Mouse (Mus musculus) limb, embryonic 10.5 days (tissue): Measurements from ENCODE around the gene 1700030K09Rik. TPM values are rescaled to one million over a fixed set of nuclear protein-coding genes. Genes with fewer than 3 reads are reported as not detected.

Source experiments
- DNase-seq: peaks from one replicate; pipeline ENCODE4 v3.0.0-alpha.2; 2017; ENCODE audit warnings: low spot score
- H3K27ac ChIP-seq: fragments of 300-500 bp; sonication (generic); 2 replicates; pipeline ENCODE4 v1.5.1; 2016; ENCODE audit warnings: mild to moderate bottlenecking
- H3K27me3 ChIP-seq: fragments of 300-500 bp; sonication (generic); 2 replicates; pipeline ENCODE4 v1.6.1; 2016; ENCODE audit warnings: low read depth, mild to moderate bottlenecking; ENCODE audit not compliant: poor library complexity, severe bottlenecking
- H3K36me3 ChIP-seq: fragments of 300-500 bp; sonication (generic); 2 replicates; pipeline ENCODE4 v1.6.1; 2016; ENCODE audit warnings: mild to moderate bottlenecking, moderate library complexity
- H3K4me1 ChIP-seq: fragments of 300-500 bp; sonication (generic); 2 replicates; pipeline ENCODE4 v1.6.1; 2016
- H3K4me3 ChIP-seq: fragments of 300-500 bp; sonication (generic); 2 replicates; pipeline ENCODE4 v1.5.1; 2016; ENCODE audit warnings: mild to moderate bottlenecking, moderate library complexity
- H3K9me3 ChIP-seq: fragments of 300-500 bp; sonication (generic); replicated peaks from 2 replicates; pipeline ENCODE4 v1.6.1; 2016; ENCODE audit warnings: mild to moderate bottlenecking
- WGBS: fragments of 180-500 bp; shearing (Covaris S2); methylation state at CpG from one replicate; pipeline ENCODE4 v1.1.7; 2016; 5-methylcytosine and 5-hydroxymethylcytosine counted together
- polyA plus RNA-seq: library from polyadenylated mRNA; unstranded; fragments of >200 nt; fragmentation: Nextera tagmentation; extraction: Ambion mirVana; gene quantifications from 2 replicates; pipeline ENCODE4 v1.2.1, GENCODE M21; 2016

1700030K09Rik gene
- 14.6 and 16.1 TPM in 2 replicates for polyA plus RNA-seq

DNA sequence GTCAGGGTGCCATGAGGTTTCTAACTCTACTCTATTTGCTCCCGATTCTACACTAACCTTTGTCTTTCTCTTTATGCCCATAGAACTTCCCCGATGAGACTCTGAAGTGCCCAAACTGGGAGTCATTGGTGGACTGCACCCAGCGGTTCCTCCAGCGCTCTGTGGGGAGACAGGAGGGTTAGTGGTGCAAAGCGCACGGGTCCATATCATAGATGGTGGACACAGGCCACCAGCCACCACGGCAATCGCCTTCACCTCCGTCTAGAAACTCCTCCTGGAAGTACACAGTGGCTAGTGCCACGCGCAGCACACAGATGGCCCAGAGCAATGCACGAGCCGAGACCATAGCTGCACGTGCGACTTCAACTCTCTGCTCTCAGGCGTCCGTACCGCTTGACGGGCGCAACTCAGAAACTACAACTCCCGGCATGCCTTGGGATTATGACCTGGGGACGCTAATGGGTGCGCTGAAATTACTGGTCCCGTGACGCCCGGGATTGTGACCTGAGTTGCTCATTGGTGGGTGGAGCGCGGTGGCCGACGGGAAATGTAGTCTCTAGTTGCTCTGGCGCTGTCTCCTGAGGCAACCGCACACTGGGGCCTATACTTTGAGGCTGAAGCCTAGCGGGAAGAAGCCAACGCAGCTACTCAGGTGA lies at the start of gene 1700030K09Rik, which contains the start of gene Calr3:
Gene 1700030K09Rik (plus strand): TSS at position 543 of the 656 bp plus-strand sequence.
Gene Calr3 (minus strand): TSS at position 533 of the 656 bp plus-strand sequence.
- Histone ChIP-seq H3K36me3 (peaks cover 23% of the 10 kb centered on the region), H3K4me3 (peak within 1 kb of the TSS; percentile 51), H3K9me3 (no peaks in the 10 kb centered on the region), H3K27me3 (no peaks in the 10 kb centered on the region), H3K4me1 (peaks cover 7% of the 10 kb centered on the region), H3K27ac (peak within 1 kb of the TSS; percentile 83)
- DNase-seq: peak; percentile 95
- 6% methylated on average over 34 of the region's 34 CpGs for WGBS

DNA sequence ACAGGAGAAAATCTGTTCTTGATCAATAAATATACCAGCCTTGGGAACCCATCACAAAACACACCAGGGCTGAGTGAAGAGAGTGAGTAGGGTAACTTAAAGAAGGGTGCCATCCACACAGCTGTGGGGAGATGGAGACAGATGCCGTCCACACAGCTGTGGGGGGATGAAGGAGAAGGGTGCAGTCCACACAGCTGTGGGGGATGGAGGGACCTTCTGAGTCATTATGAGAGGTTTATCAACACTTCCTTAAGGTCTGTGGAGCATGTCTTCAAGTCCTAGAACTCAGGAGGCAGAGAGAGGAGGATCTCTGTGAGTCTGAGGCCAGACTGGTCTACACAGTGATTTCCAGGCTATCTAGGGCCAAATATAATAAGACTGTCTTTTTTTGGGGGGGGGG lies 42.3 kb upstream of the 1700030K09Rik start:
- 95% methylated on average over 1 of the region's 1 CpGs for WGBS

GRCm38 (mm10) chr8:72402981-72403380 lies 40.7 kb upstream of the 1700030K09Rik start:
- H3K9me3 ChIP-seq: no peaks in the 10 kb centered on the region
- no peaks in the 10 kb centered on the region for H3K27me3 ChIP-seq
- peaks cover 8% of the 10 kb centered on the region; the same call in 1 of the 2 replicates for H3K4me1 ChIP-seq
- no peak overlapping the region for H3K4me3 ChIP-seq
- 98% methylated on average over 3 of the region's 3 CpGs for WGBS
- no peak for DNase-seq
- H3K27ac ChIP-seq: no peak overlapping the region; the same call in 1 of the 2 replicates
- peaks cover 40% of the 10 kb centered on the region for H3K36me3 ChIP-seq

More for the DNA sequence above, 42.3 kb upstream of the 1700030K09Rik start:
- Histone ChIP-seq H3K4me1 (peaks cover 8% of the 10 kb centered on the region; the same call in 1 of the 2 replicates), H3K27ac (no peak overlapping the region), H3K9me3 (no peaks in the 10 kb centered on the region), H3K36me3 (peaks cover 49% of the 10 kb centered on the region), H3K27me3 (no peaks in the 10 kb centered on the region), H3K4me3 (no peak overlapping the region)
- DNase-seq: no peak

DNA sequence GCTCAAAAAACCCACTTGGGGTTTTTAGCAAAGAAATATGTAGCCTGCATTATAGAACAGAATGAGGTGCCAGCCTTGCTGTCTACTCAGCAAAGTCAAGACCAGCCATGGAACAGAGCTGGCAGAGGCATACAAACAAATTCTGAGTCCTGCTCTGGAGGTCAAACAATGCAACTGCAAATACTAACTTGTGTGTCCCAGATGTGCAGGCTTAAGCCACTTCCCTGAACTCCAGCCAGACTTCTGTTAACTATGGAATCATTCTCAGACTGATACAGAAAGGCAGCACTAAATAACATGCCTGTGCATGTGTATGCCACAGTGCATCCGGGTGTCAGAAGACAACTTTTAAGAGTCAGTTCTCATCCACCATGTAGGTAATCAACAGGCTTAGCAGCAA lies 35.8 kb upstream of the 1700030K09Rik start:
- DNase-seq: no peak
- Histone ChIP-seq H3K4me3 (no peak overlapping the region), H3K9me3 (no peaks in the 10 kb centered on the region), H3K27me3 (no peaks in the 10 kb centered on the region), H3K4me1 (peaks cover 4% of the 10 kb centered on the region), H3K27ac (no peak overlapping the region), H3K36me3 (peaks cover 32% of the 10 kb centered on the region)
- WGBS: 96% methylated on average over 1 of the region's 1 CpGs

DNA sequence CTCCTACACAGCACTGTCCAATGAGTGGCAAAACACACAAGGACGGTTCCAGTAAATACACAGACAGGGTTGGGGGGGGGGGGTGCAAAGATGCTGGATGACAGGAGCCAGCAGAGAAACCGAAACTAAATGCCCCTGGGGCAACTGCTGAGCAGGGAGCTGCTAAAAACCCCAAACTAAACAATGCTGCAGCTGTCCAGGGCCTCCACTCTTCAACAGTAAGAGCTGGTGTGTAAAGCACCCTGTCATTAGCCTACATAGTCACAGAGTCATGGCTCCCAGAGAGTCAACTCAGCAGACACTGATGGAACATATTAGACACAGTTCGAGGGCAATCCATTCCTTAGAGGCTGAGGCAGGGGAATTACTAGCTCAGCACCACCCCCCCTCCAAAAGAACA lies 34.2 kb upstream of the 1700030K09Rik start:
- Histone ChIP-seq H3K27ac (no peak overlapping the region), H3K36me3 (peaks cover 40% of the 10 kb centered on the region), H3K27me3 (no peaks in the 10 kb centered on the region), H3K4me1 (peaks cover 4% of the 10 kb centered on the region), H3K4me3 (no peak overlapping the region), H3K9me3 (no peaks in the 10 kb centered on the region)
- no peak for DNase-seq
- WGBS: 76% methylated on average over 3 of the region's 3 CpGs

DNA sequence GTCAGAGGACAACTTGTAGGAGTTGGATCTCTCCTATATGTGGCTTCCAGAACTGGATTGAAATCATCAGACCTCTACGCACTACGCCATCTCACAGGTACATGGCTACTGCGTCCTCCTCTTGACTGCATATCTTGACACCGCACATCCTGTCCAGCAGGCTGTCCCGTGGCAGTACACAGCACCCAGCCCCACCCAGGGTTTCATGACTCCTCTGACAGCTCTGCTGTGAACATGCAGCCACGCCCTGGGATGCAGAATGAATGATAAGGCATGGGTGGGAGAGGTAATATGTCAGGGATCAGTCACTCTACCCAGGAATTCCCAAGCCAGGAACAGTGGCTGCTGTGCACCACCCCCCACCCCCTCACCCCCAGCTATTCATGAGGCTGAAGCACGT lies 29.8 kb upstream of the 1700030K09Rik start:
- H3K9me3 ChIP-seq: no peaks in the 10 kb centered on the region
- 93% methylated on average over 7 of the region's 7 CpGs for WGBS
- H3K4me1 ChIP-seq: peaks cover 37% of the 10 kb centered on the region
- H3K4me3 ChIP-seq: no peak overlapping the region
- DNase-seq: no peak
- no peaks in the 10 kb centered on the region for H3K27me3 ChIP-seq
- H3K36me3 ChIP-seq: peaks cover 63% of the 10 kb centered on the region
- no peak overlapping the region for H3K27ac ChIP-seq

DNA sequence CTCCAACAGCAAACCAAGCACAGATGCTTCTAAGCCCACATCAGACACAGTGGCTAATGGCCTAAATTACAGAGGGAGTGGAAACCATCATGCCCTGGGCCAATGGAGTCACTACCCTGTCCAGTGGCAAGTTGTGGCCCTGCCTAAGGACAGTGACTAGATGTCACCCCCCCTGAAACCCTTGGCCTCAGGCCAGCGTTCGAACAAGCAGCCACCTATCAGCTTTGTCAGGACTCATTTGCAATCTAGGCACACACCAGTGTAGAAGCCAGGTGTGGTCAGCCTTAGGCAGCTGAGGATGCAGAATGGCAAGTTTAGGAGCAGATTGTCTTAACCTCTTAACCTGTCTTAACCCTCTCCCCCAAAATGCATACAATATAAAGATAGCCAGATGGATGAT lies 28.4 kb upstream of the 1700030K09Rik start:
- no peaks in the 10 kb centered on the region for H3K9me3 ChIP-seq
- no peak overlapping the region for H3K4me3 ChIP-seq
- peaks cover 69% of the 10 kb centered on the region for H3K36me3 ChIP-seq
- H3K27me3 ChIP-seq: no peaks in the 10 kb centered on the region
- H3K4me1 ChIP-seq: peaks cover 41% of the 10 kb centered on the region
- DNase-seq: no peak
- no peak overlapping the region for H3K27ac ChIP-seq
- WGBS: 65% methylated on average over 2 of the region's 2 CpGs

DNA sequence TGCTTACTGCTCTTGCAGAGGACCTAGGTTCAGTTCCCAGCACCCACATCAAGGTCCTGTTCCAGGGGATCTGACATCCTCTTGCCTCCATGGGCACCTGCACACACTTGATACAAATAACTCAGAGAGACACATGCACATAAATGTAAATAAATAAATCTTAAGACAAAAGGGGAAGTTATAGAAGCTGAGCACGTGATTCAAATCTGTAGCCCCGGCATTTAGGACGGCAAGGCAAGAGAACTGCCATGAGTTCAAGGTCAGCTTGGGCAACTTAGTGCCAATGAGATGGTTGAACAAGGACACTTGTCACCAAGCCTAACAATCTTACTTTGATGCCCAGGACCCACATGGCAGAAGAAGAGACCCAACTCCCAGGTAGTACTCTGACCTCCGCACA lies 25.6 kb upstream of the 1700030K09Rik start:
- H3K27ac ChIP-seq: no peak overlapping the region
- H3K36me3 ChIP-seq: peaks cover 53% of the 10 kb centered on the region
- H3K4me3 ChIP-seq: no peak overlapping the region
- no peak for DNase-seq
- H3K4me1 ChIP-seq: peaks cover 48% of the 10 kb centered on the region
- no peaks in the 10 kb centered on the region for H3K27me3 ChIP-seq
- H3K9me3 ChIP-seq: no peaks in the 10 kb centered on the region
- WGBS: 97% methylated on average over 4 of the region's 4 CpGs

DNA sequence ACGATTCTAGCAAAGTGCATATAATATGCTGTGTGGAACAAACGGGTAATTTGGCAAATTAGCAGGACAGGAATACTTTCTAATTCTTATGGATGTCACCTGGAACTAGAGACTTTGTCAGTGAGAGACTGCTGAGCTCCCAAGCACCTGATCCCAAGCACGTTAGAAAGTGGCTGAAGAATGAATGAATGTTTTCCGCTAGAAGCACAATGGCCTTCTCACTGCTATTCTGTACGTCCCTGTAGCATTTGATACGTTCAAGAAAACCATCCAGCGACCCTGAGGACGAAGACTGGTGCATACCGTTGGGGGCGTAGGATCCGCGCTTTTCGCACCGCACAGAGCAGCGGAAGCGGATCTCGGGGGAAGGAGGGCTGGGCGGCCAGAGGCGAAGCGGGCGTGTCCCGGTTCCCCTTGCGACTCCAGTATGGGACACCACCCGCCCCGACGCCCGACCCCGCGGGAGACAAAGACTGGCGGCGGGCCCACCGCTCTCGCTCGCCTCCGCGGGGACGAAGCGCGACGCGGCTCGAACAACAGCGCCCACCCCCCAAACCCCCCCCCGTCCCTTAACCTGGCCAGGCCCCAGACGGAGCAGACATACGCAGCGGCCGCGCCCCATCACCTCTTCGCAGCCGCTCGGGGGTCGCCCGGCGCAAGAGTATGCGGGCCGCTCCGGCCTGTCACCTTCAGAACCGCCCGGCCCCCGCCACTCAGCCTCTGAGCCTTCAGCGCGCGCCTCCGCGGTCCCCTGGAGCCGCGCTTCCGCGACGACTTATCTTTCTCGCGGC lies 22.9 kb upstream of the 1700030K09Rik start:
- Histone ChIP-seq H3K27me3 (no peaks in the 10 kb centered on the region), H3K9me3 (no peaks in the 10 kb centered on the region), H3K4me3 (peak overlapping the region; percentile 97), H3K4me1 (peaks cover 40% of the 10 kb centered on the region), H3K36me3 (peaks cover 28% of the 10 kb centered on the region), H3K27ac (peak overlapping the region; percentile 94)
- peak; percentile 70 for DNase-seq
- WGBS: 2% methylated on average over 73 of the region's 73 CpGs

GRCm38 (mm10) chr8:72421362-72422335 lies 22.0 kb upstream of the 1700030K09Rik start, which contains the start of gene Eps15l1:
Eps15l1 (minus strand) TSS chr8:72421460.
- DNase-seq: peak; percentile 99
- H3K36me3 ChIP-seq: peaks cover 24% of the 10 kb centered on the region
- no peaks in the 10 kb centered on the region for H3K27me3 ChIP-seq
- no peaks in the 10 kb centered on the region for H3K9me3 ChIP-seq
- WGBS: under 1% methylated on average over 48 of the region's 48 CpGs
- peak within 1 kb of the TSS; percentile 97 for H3K4me3 ChIP-seq
- peaks cover 31% of the 10 kb centered on the region for H3K4me1 ChIP-seq
- H3K27ac ChIP-seq: peak within 1 kb of the TSS; percentile 94

DNA sequence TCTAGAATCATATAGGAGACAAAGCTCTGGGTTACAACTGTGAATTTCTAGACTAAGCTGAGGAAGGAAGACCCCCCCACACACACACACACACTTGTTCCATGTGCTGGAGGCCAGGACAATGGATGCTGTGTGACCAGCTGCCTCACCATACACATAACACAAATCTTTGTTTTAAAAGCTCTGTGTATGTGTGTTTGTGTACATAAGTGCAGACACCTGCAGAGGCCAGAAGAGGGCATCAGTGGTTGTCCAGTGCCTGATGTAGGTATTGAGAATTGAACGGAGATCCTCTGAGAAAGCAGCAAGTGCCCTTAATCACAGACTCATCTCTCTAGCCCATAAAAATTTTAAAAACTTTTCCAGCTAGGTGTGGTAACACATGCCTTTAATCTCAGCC lies 20.8 kb upstream of the 1700030K09Rik start:
- Histone ChIP-seq H3K36me3 (peaks cover 18% of the 10 kb centered on the region), H3K4me3 (no peak overlapping the region), H3K9me3 (no peaks in the 10 kb centered on the region), H3K27ac (no peak overlapping the region), H3K4me1 (peaks cover 21% of the 10 kb centered on the region), H3K27me3 (no peaks in the 10 kb centered on the region)
- no peak for DNase-seq
- 76% methylated on average over 1 of the region's 1 CpGs for WGBS

- Histone ChIP-seq H3K4me1 (no peaks in the 10 kb centered on the region), H3K27ac (no peak overlapping the region), H3K27me3 (no peaks in the 10 kb centered on the region), H3K36me3 (no peaks in the 10 kb centered on the region), H3K4me3 (no peak overlapping the region), H3K9me3 (no peaks in the 10 kb centered on the region)
- 56% methylated on average over 13 of the region's 13 CpGs for WGBS
- DNase-seq: no peak
Measured at GRCm38 (mm10) chr8:72429676-72430075, 14.0 kb upstream of the 1700030K09Rik start.
